Mouse (Mus musculus) E14TG2a.4 (cell line): ENCODE data around the gene Ppp1r14d.

Experiments
- CTCF ChIP-seq: conservative IDR thresholded peaks from 2 replicates; pipeline ENCODE4 v1.5.1; 2014; ENCODE audit warnings: low read length
- POU5F1 ChIP-seq: IDR thresholded peaks from 2 replicates; pipeline ENCODE4 v1.6.1; 2014; ENCODE audit warnings: low read length, borderline replicate concordance

DNA sequence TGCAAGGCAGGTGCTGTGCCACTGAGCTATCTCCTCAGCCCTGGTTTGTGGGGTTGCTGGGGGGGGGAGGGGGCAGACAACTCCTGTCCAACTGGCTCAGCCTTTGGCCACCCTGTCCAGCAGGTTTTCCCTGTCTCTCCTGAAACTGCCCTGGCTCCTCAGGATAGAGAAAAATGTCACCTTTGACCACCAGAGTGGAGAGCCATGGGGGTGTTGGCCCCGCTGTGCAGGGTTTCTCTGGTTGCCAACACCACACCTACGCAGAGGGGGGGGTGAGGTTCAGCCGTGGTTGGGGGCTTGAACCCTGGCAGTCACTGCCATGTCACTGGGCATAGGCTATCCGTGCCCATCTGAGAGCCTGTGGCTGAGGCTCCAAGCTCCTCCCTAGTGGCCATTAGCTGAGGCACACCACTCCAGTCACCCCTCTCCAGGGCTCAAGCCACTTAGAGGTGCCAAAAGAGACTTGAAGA, 19.9 kb upstream of the Ppp1r14d start:
- TF ChIP-seq CTCF (no peak), POU5F1 (no peak)
